Mouse (Mus musculus) myocyte (in vitro differentiated cells): ENCODE results near the gene Fkbp1a.

Source experiments
- MAX ChIP-seq: IDR thresholded peaks from one replicate; pipeline ENCODE4 v1.6.1; 2011; ENCODE audit warnings: low read depth, mild to moderate bottlenecking, control low read depth
- MYOG ChIP-seq, 3 experiments: IDR thresholded peaks; one replicate each; pipeline ENCODE4 v1.6.1; 2011; ENCODE audit warnings: control low read depth in 2 of 3, low read depth in 2 of 3, mild to moderate bottlenecking in 2 of 3; ENCODE audit not compliant: insufficient read length in 2 of 3, control insufficient read depth in 1 of 3, insufficient read depth in 1 of 3
- POLR2A ChIP-seq: IDR thresholded peaks from one replicate; pipeline ENCODE4 v1.6.1; 2011; ENCODE audit warnings: low read depth, mild to moderate bottlenecking, control low read depth, moderate library complexity; ENCODE audit not compliant: insufficient read length
- TCF12 ChIP-seq: IDR thresholded peaks from one replicate; pipeline ENCODE4 v1.6.1; 2011; ENCODE audit warnings: mild to moderate bottlenecking, control low read depth; ENCODE audit not compliant: poor library complexity, insufficient read depth, severe bottlenecking
- USF1 ChIP-seq: IDR thresholded peaks from one replicate; pipeline ENCODE4 v1.6.1; 2011; ENCODE audit warnings: low read depth, mild to moderate bottlenecking, control low read depth, moderate library complexity

- TF ChIP-seq TCF12 = no peak
- TF ChIP-seq MYOG (IDR thresholded peaks at IDR 0.05; ENCODE audit: control insufficient read depth in 1 of 3, insufficient read depth in 1 of 3, insufficient read length in 2 of 3, low read depth in 2 of 3) = peak in 2 of 3 experiments; percentile 58 to 65
- no peak for TF ChIP-seq MAX
- TF ChIP-seq POLR2A = no peak
- TF ChIP-seq USF1 = no peak
Observed at GRCm38 (mm10) chr2:151609974-151610373, 67.7 kb downstream of the Fkbp1a start.
